Mouse (Mus musculus): ENCODE measurements at regions not wholly inside any gene's neighbourhood (a gene's known extent, or its start where the extent isn't known, plus 50 kb on each side); places are given as distances from the start of the nearest gene placed in this dataset.

- H3K36me3 ChIP-seq (ENCODE audit: control insufficient read depth, insufficient read depth, low read length), result no peaks in the 10 kb centered on the region
- H3K9ac ChIP-seq (ENCODE audit: low read depth, low read length), result no peak overlapping the region
- no peaks in the 10 kb centered on the region for H3K4me1 ChIP-seq (ENCODE audit: control insufficient read depth, insufficient read depth, low read length)
- H3K27ac ChIP-seq (ENCODE audit: low read length), result no peak overlapping the region
- 91% methylated on average over 3 of the region's 3 CpGs for WGBS
- no peaks in the 10 kb centered on the region for H3K9me3 ChIP-seq (replicated peaks; ENCODE audit: control insufficient read depth, low read length, poor library complexity, severe bottlenecking)
- H3K4me2 ChIP-seq (ENCODE audit: low read length), result no peak overlapping the region
- no peak for ATAC-seq
- H3K4me3 ChIP-seq (ENCODE audit: low read depth, low read length), result no peak overlapping the region
- no peaks in the 10 kb centered on the region for H3K27me3 ChIP-seq (ENCODE audit: control insufficient read depth, insufficient read depth, low read depth, low read length)
Measured at GRCm38 (mm10) chr13:32550113-32550512, 211.6 kb upstream of the Gmds start.

- Histone ChIP-seq H3K4me3 (ENCODE audit: low read depth, low read length) (no peak overlapping the region), H3K27me3 (ENCODE audit: control insufficient read depth, insufficient read depth, low read depth, low read length) (no peaks in the 10 kb centered on the region), H3K27ac (ENCODE audit: low read length) (no peak overlapping the region), H3K9me3 (replicated peaks; ENCODE audit: control insufficient read depth, low read length, poor library complexity, severe bottlenecking) (no peaks in the 10 kb centered on the region), H3K9ac (ENCODE audit: low read depth, low read length) (no peak overlapping the region), H3K4me2 (ENCODE audit: low read length) (no peak overlapping the region), H3K36me3 (ENCODE audit: control insufficient read depth, insufficient read depth, low read length) (no peaks in the 10 kb centered on the region), H3K4me1 (ENCODE audit: control insufficient read depth, insufficient read depth, low read length) (no peaks in the 10 kb centered on the region)
- no peak for ATAC-seq
- 88% methylated on average over 7 of the region's 7 CpGs for WGBS
Measured at GRCm38 (mm10) chr13:32547126-32547525, 208.6 kb upstream of the Gmds start.

- Histone ChIP-seq H3K4me2 (ENCODE audit: low read length) (no peak overlapping the region), H3K9ac (ENCODE audit: low read depth, low read length) (no peak overlapping the region), H3K4me1 (ENCODE audit: control insufficient read depth, insufficient read depth, low read length) (no peaks in the 10 kb centered on the region), H3K4me3 (ENCODE audit: low read depth, low read length) (no peak overlapping the region), H3K36me3 (ENCODE audit: control insufficient read depth, insufficient read depth, low read length) (no peaks in the 10 kb centered on the region), H3K27me3 (ENCODE audit: control insufficient read depth, insufficient read depth, low read depth, low read length) (no peaks in the 10 kb centered on the region), H3K9me3 (replicated peaks; ENCODE audit: control insufficient read depth, low read length, poor library complexity, severe bottlenecking) (no peaks in the 10 kb centered on the region), H3K27ac (ENCODE audit: low read length) (no peak overlapping the region)
- WGBS, result 81% methylated on average over 7 of the region's 7 CpGs
- ATAC-seq, result no peak
Measured at GRCm38 (mm10) chr13:32544986-32545740, 206.6 kb upstream of the Gmds start.

- H3K27ac ChIP-seq (ENCODE audit: low read length), result no peak overlapping the region
- no peaks in the 10 kb centered on the region for H3K9me3 ChIP-seq (replicated peaks; ENCODE audit: control insufficient read depth, low read length, poor library complexity, severe bottlenecking)
- no peaks in the 10 kb centered on the region for H3K27me3 ChIP-seq (ENCODE audit: control insufficient read depth, insufficient read depth, low read depth, low read length)
- H3K36me3 ChIP-seq (ENCODE audit: control insufficient read depth, insufficient read depth, low read length), result no peaks in the 10 kb centered on the region
- 97% methylated on average over 1 of the region's 1 CpGs for whole genome bisulfite sequencing
- no peak for ATAC-seq
- H3K4me1 ChIP-seq (ENCODE audit: control insufficient read depth, insufficient read depth, low read length), result no peaks in the 10 kb centered on the region
- no peak overlapping the region for H3K4me3 ChIP-seq (ENCODE audit: low read depth, low read length)
- no peak overlapping the region for H3K9ac ChIP-seq (ENCODE audit: low read depth, low read length)
- H3K4me2 ChIP-seq (ENCODE audit: low read length), result no peak overlapping the region
Measured at GRCm38 (mm10) chr13:32541611-32542010, 203.1 kb upstream of the Gmds start.

GRCm38 (mm10) chr13:32536241-32536640 lies 197.7 kb upstream of the Gmds start:
- Histone ChIP-seq H3K27me3 (ENCODE audit: control insufficient read depth, insufficient read depth, low read depth, low read length) (no peaks in the 10 kb centered on the region), H3K9me3 (replicated peaks; ENCODE audit: control insufficient read depth, low read length, poor library complexity, severe bottlenecking) (no peaks in the 10 kb centered on the region), H3K36me3 (ENCODE audit: control insufficient read depth, insufficient read depth, low read length) (no peaks in the 10 kb centered on the region), H3K4me3 (ENCODE audit: low read depth, low read length) (no peak overlapping the region), H3K27ac (ENCODE audit: low read length) (no peak overlapping the region), H3K9ac (ENCODE audit: low read depth, low read length) (no peak overlapping the region), H3K4me1 (ENCODE audit: control insufficient read depth, insufficient read depth, low read length) (no peaks in the 10 kb centered on the region), H3K4me2 (ENCODE audit: low read length) (no peak overlapping the region)
- ATAC-seq, result no peak
- 91% methylated on average over 4 of the region's 4 CpGs for WGBS

GRCm38 (mm10) chr13:32535602-32536001 lies 197.1 kb upstream of the Gmds start:
- H3K4me3 ChIP-seq (ENCODE audit: low read depth, low read length), result no peak overlapping the region
- WGBS, result 90% methylated on average over 4 of the region's 4 CpGs
- no peaks in the 10 kb centered on the region for H3K27me3 ChIP-seq (ENCODE audit: control insufficient read depth, insufficient read depth, low read depth, low read length)
- no peak for ATAC-seq
- no peaks in the 10 kb centered on the region for H3K9me3 ChIP-seq (replicated peaks; ENCODE audit: control insufficient read depth, low read length, poor library complexity, severe bottlenecking)
- no peak overlapping the region for H3K9ac ChIP-seq (ENCODE audit: low read depth, low read length)
- H3K27ac ChIP-seq (ENCODE audit: low read length), result no peak overlapping the region
- no peaks in the 10 kb centered on the region for H3K4me1 ChIP-seq (ENCODE audit: control insufficient read depth, insufficient read depth, low read length)
- no peak overlapping the region for H3K4me2 ChIP-seq (ENCODE audit: low read length)
- H3K36me3 ChIP-seq (ENCODE audit: control insufficient read depth, insufficient read depth, low read length), result no peaks in the 10 kb centered on the region

GRCm38 (mm10) chr13:32530926-32531512 lies 192.5 kb upstream of the Gmds start:
- WGBS, result 70% methylated on average over 3 of the region's 3 CpGs
- no peaks in the 10 kb centered on the region for H3K36me3 ChIP-seq (ENCODE audit: control insufficient read depth, insufficient read depth, low read length)
- no peak overlapping the region for H3K27ac ChIP-seq (ENCODE audit: low read length)
- no peaks in the 10 kb centered on the region for H3K4me1 ChIP-seq (ENCODE audit: control insufficient read depth, insufficient read depth, low read length)
- no peaks in the 10 kb centered on the region for H3K27me3 ChIP-seq (ENCODE audit: control insufficient read depth, insufficient read depth, low read depth, low read length)
- H3K4me3 ChIP-seq (ENCODE audit: low read depth, low read length), result no peak overlapping the region
- H3K9ac ChIP-seq (ENCODE audit: low read depth, low read length), result no peak overlapping the region
- no peaks in the 10 kb centered on the region for H3K9me3 ChIP-seq (replicated peaks; ENCODE audit: control insufficient read depth, low read length, poor library complexity, severe bottlenecking)
- no peak overlapping the region for H3K4me2 ChIP-seq (ENCODE audit: low read length)
- no peak for ATAC-seq

GRCm38 (mm10) chr13:32518611-32519344 lies 180.2 kb upstream of the Gmds start:
- Histone ChIP-seq H3K36me3 (ENCODE audit: control insufficient read depth, insufficient read depth, low read length) (no peaks in the 10 kb centered on the region), H3K27me3 (ENCODE audit: control insufficient read depth, insufficient read depth, low read depth, low read length) (no peaks in the 10 kb centered on the region), H3K4me1 (ENCODE audit: control insufficient read depth, insufficient read depth, low read length) (no peaks in the 10 kb centered on the region), H3K27ac (ENCODE audit: low read length) (no peak overlapping the region), H3K9me3 (replicated peaks; ENCODE audit: control insufficient read depth, low read length, poor library complexity, severe bottlenecking) (no peaks in the 10 kb centered on the region), H3K4me2 (ENCODE audit: low read length) (no peak overlapping the region), H3K4me3 (ENCODE audit: low read depth, low read length) (no peak overlapping the region), H3K9ac (ENCODE audit: low read depth, low read length) (no peak overlapping the region)
- 80% methylated on average over 16 of the region's 16 CpGs for WGBS
- no peak for ATAC-seq

- no peak overlapping the region for H3K27ac ChIP-seq (ENCODE audit: low read length)
- no peak for ATAC-seq
- no peak overlapping the region for H3K9ac ChIP-seq (ENCODE audit: low read depth, low read length)
- H3K4me3 ChIP-seq (ENCODE audit: low read depth, low read length), result no peak overlapping the region
- no peak overlapping the region for H3K4me2 ChIP-seq (ENCODE audit: low read length)
- H3K36me3 ChIP-seq (ENCODE audit: control insufficient read depth, insufficient read depth, low read length), result no peaks in the 10 kb centered on the region
- no peaks in the 10 kb centered on the region for H3K9me3 ChIP-seq (replicated peaks; ENCODE audit: control insufficient read depth, low read length, poor library complexity, severe bottlenecking)
- 88% methylated on average over 8 of the region's 8 CpGs for WGBS
- H3K27me3 ChIP-seq (ENCODE audit: control insufficient read depth, insufficient read depth, low read depth, low read length), result no peaks in the 10 kb centered on the region
- no peaks in the 10 kb centered on the region for H3K4me1 ChIP-seq (ENCODE audit: control insufficient read depth, insufficient read depth, low read length)
Measured at GRCm38 (mm10) chr13:32517514-32517913, 179.0 kb upstream of the Gmds start.
